Mouse (Mus musculus): Measurements from ENCODE around the gene Fam114a2.

- TF ChIP-seq CTCF (IDR thresholded peaks at IDR 0.05) (no peak), POLR2A (IDR thresholded peaks at IDR 0.05; ENCODE audit: insufficient read depth, low read depth, low read length) (no peak)
Measured at GRCm38 (mm10) chr11:57496462-57497039, 21.9 kb downstream of the Fam114a2 start.

Measured in heart, adult 2 months (tissue).